Mouse (Mus musculus): ENCODE measurements around the gene Zfp217. TPM values are rescaled to one million over a fixed set of nuclear protein-coding genes. Genes with fewer than 3 reads are reported as not detected.

Zfp217 gene
- polyA plus RNA-seq, 1 experiment from 2014 or later: 4.9 TPM

DNA sequence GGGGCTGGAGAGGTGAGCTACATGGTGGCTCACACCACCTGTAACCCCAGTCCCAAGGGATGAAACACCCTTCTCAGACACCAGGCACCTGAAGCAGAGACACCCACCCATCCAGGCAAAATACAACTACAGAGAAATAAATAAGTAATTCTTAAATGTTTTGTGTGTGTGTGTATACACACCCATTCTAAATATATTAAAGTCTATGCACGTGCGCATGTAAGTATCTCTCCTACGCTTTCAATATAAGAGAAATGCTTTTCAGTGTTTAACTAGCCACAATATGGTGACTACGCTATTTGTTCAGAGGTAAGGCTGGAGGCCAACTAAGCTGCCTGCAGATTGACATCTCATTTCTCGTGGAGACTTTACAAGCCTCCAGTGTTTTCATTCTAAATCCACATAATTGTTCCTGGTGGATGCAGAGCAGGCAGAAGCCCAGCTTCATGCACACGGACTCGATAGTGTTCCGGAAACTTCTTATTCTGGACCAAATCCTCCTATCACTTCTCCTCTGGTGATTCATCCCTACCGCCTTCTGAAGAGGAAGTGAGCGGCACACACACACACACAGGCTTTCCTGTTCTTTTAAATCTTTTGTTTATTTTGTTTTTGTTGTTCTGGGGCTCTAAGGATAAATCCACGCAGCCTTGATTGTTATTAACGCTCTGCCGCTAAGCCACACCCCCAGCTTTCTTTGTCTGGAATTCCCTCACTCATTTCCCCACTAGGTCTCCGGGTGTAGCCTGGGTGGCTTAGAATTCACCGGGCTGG, 12.1 kb upstream of the Zfp217 start:
- no peak overlapping the region for H3K4me3 ChIP-seq (ENCODE audit: low read depth, low read length)
- peak overlapping the region; percentile 1; the same call in 1 of the 2 replicates for H3K9ac ChIP-seq
- DNase-seq: peak; percentile 54
- ATAC-seq (ENCODE audit: insufficient read depth): peak; percentile 14; the same call in 1 of the 2 replicates
- 46% methylated on average over 15 of the region's 15 CpGs for WGBS
- H3K4me2 ChIP-seq: peak overlapping the region; percentile 21; the same call in 1 of the 2 replicates
- no peak for TF ChIP-seq CTCF (IDR thresholded peaks at IDR 0.05; ENCODE audit: low read depth)
- H3K27ac ChIP-seq (ENCODE audit: low read depth): peak overlapping the region; percentile 61; the same call in 1 of the 2 replicates
- H3K9me3 ChIP-seq (ENCODE audit: low read depth, low read length): no peaks in the 10 kb centered on the region
- H3K4me1 ChIP-seq (ENCODE audit: insufficient read depth): peaks cover 9% of the 10 kb centered on the region
- H3K27me3 ChIP-seq (ENCODE audit: insufficient read depth, low read length): no peaks in the 10 kb centered on the region
- no peaks in the 10 kb centered on the region for H3K36me3 ChIP-seq (ENCODE audit: insufficient read depth)

GRCm38 (mm10) chr2:170158987-170159386, 11.1 kb upstream of the Zfp217 start:
- no peak for ATAC-seq (ENCODE audit: insufficient read depth)

GRCm38 (mm10) chr2:170158251-170158650, 10.3 kb upstream of the Zfp217 start:
- Histone ChIP-seq H3K36me3 (ENCODE audit: insufficient read depth) (no peaks in the 10 kb centered on the region), H3K4me2 (no peak overlapping the region), H3K4me3 (ENCODE audit: low read depth, low read length) (no peak overlapping the region), H3K27me3 (ENCODE audit: insufficient read depth, low read length) (no peaks in the 10 kb centered on the region), H3K27ac (ENCODE audit: low read depth) (no peak overlapping the region), H3K9me3 (ENCODE audit: low read depth, low read length) (no peaks in the 10 kb centered on the region), H3K4me1 (ENCODE audit: insufficient read depth) (peaks cover 20% of the 10 kb centered on the region), H3K9ac (no peak overlapping the region)
- TF ChIP-seq CTCF (IDR thresholded peaks at IDR 0.05; ENCODE audit: low read depth): no peak
- 32% methylated on average over 5 of the region's 5 CpGs for WGBS
- ATAC-seq (ENCODE audit: insufficient read depth) (no peak), DNase-seq (no peak)

More at GRCm38 (mm10) chr2:170158987-170159386, 11.1 kb upstream of the Zfp217 start:
- peaks cover 16% of the 10 kb centered on the region for H3K4me1 ChIP-seq (ENCODE audit: insufficient read depth)
- WGBS: 82% methylated on average over 4 of the region's 4 CpGs
- H3K4me3 ChIP-seq (ENCODE audit: low read depth, low read length): no peak overlapping the region
- no peak overlapping the region for H3K4me2 ChIP-seq
- no peak for DNase-seq
- H3K9ac ChIP-seq: no peak overlapping the region
- TF ChIP-seq CTCF (IDR thresholded peaks at IDR 0.05; ENCODE audit: low read depth): no peak
- no peaks in the 10 kb centered on the region for H3K27me3 ChIP-seq (ENCODE audit: insufficient read depth, low read length)
- H3K9me3 ChIP-seq (ENCODE audit: low read depth, low read length): no peaks in the 10 kb centered on the region
- H3K36me3 ChIP-seq (ENCODE audit: insufficient read depth): no peaks in the 10 kb centered on the region
- H3K27ac ChIP-seq (ENCODE audit: low read depth): no peak overlapping the region

DNA sequence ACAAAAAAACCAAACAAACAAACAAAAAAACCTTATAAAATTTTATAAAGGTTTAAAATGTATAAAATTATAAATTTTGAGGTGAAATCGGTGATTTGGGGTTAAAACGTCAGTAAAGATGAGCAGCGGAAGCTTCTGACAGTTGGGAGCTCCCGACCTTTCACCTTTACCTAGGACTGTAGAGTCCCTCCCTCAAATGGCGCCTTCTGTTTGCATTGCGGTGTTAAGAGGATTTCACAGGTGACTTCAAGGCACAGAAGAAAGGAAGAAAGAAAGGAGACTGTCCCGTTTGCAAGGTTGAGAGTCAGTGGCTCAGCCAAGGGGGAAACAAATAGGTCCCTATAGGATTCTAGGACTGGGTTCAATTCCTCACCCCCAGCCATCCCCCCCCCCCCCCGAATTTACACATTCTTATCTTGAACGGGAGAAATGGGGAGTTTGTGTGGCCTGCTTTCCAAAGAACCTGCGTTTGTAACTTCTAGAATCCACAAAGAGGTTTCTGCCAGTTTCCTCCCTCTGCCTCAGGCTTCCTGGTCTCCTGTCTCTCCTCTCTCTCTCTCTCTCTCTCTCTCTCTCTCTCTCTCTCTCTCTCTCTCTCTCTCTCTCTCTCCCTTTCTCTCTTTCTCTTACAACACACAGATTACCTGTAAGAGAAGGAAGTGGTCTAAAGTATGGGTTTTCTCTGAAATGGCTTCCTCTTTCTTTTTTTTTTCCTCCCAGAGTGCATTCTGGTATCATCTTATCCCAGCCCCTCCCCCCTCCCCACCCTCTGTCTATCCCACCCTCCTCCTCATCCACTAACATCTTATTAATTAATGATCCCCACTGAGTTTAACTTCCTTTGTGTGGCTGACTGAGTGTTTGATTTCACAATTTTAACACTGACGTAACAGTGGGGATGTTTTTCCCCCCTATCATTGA, 9.6 kb upstream of the Zfp217 start:
- ATAC-seq (ENCODE audit: insufficient read depth) (no peak), DNase-seq (no peak)
- no peaks in the 10 kb centered on the region for H3K36me3 ChIP-seq (ENCODE audit: insufficient read depth)
- H3K27me3 ChIP-seq (ENCODE audit: insufficient read depth, low read length): no peaks in the 10 kb centered on the region
- no peak overlapping the region for H3K9ac ChIP-seq
- no peak for TF ChIP-seq CTCF (IDR thresholded peaks at IDR 0.05; ENCODE audit: low read depth)
- H3K4me1 ChIP-seq (ENCODE audit: insufficient read depth): peaks cover 27% of the 10 kb centered on the region
- WGBS: 32% methylated on average over 11 of the region's 11 CpGs
- no peak overlapping the region for H3K4me2 ChIP-seq
- H3K9me3 ChIP-seq (ENCODE audit: low read depth, low read length): no peaks in the 10 kb centered on the region
- no peak overlapping the region for H3K4me3 ChIP-seq (ENCODE audit: low read depth, low read length)
- no peak overlapping the region for H3K27ac ChIP-seq (ENCODE audit: low read depth)

DNA sequence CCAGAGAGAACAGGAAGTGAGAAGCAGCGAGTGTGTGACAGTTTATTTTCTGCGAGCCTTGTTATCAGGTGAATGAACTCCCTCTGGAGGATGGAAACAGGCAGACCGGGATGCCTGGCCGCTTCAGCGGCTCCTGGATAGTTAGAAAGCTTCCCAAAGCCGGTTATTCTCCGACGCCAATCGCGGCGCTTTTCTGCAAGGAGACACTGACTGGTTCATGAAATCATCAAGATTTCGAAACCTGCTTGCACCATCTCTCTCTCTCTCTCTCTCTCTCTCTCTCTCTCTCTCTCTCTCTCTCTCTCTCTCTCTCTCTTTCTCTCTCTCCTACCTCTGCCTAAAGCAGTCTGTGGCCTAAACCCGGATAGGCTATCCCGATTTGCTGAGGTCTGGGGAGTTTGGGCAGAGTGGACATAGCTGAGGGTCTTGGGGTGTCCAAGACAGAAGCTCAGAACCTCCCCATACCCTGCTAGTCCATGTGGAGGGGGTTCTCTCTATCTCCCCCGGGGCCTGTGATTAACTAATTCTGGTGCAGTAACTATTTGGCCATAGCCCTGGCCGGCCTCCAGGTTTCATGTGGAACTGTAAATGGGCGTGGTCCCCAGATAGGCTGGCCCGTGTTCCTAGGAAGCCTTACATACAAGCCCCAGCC, 7.3 kb upstream of the Zfp217 start:
- Histone ChIP-seq H3K27ac (ENCODE audit: low read depth) (peak overlapping the region; percentile 84), H3K4me2 (peak overlapping the region; percentile 64), H3K27me3 (ENCODE audit: insufficient read depth, low read length) (no peaks in the 10 kb centered on the region), H3K9ac (peak overlapping the region; percentile 38), H3K4me1 (ENCODE audit: insufficient read depth) (peaks cover 29% of the 10 kb centered on the region), H3K9me3 (ENCODE audit: low read depth, low read length) (no peaks in the 10 kb centered on the region), H3K36me3 (ENCODE audit: insufficient read depth) (no peaks in the 10 kb centered on the region), H3K4me3 (ENCODE audit: low read depth, low read length) (peak overlapping the region; percentile 28)
- DNase-seq (peak; percentile 88), ATAC-seq (ENCODE audit: insufficient read depth) (peak; percentile 52)
- WGBS: 2% methylated on average over 18 of the region's 18 CpGs
- TF ChIP-seq CTCF (IDR thresholded peaks at IDR 0.05; ENCODE audit: low read depth): no peak; the same call in 1 of the 2 replicates

DNA sequence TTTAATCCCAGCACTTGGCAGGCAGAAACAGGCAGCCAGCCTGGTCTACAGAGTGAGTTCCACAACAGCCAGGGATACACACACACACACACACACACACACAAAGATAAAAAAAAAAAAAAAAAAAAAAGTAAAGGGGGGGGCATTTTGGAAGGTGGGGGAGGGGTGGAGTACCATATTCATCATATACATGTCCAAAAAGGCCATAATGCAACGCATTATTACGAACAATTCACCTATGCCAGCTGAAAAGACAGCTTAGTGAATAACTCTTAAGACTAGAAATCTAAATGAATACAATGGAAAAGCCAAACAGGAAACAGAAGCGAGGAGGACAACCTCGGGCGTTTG, 6.8 kb upstream of the Zfp217 start:
- DNase-seq: no peak
- 9% methylated on average over 5 of the region's 5 CpGs for WGBS
- Histone ChIP-seq H3K27me3 (ENCODE audit: insufficient read depth, low read length) (no peaks in the 10 kb centered on the region), H3K27ac (ENCODE audit: low read depth) (peak overlapping the region; percentile 84), H3K4me2 (peak overlapping the region; percentile 64), H3K4me1 (ENCODE audit: insufficient read depth) (peaks cover 29% of the 10 kb centered on the region), H3K36me3 (ENCODE audit: insufficient read depth) (no peaks in the 10 kb centered on the region), H3K4me3 (ENCODE audit: low read depth, low read length) (peak overlapping the region; percentile 28), H3K9me3 (ENCODE audit: low read depth, low read length) (no peaks in the 10 kb centered on the region), H3K9ac (peak overlapping the region; percentile 38)
- ATAC-seq (ENCODE audit: insufficient read depth): no peak
- no peak for TF ChIP-seq CTCF (IDR thresholded peaks at IDR 0.05; ENCODE audit: low read depth)

Data from lung, embryonic 14.5 days (tissue).